Mouse (Mus musculus): Measurements from ENCODE around the gene Krt7.

Krt7 gene

DNA sequence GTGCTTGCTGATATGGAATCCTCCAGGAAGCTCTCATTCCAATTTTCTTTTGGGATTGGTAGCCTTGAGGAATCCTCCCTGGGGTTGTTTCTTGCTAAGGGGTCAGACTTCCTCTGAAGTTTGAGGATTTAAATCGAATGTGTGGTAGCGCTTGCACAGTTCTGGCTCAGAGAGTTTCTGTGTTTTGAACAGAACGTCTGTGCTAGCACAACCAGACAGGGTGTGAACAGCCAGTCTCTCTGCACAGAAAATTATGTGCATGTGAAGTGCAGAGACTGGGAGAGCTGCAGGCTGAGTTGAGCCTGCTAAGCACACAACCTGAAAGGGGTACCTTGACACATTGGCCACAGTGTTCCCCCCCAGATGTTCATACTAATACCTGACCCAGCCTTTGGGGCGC, 30.0 kb downstream of the Krt7 start:
- no peak for DNase-seq (ENCODE audit: low read depth)

DNA sequence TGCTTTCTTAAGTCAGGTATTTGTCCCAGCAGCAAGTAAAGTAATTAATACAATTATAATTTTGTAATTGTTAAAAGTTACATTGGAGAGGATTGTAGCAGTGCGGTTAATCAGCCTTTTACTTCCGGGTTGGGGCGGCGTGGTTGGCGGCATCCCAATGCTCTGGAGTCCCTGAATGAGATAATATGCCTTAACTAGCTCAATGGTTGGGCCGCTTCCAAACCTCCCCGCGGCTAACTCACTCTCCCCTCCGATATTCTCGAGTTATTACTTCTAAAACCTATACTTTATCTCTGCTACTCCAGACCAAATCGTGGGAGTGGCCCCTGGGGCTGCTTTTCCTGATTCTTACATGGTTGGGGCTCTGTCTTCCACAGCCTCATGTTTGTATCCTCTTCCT, 35.7 kb downstream of the Krt7 start:
- DNase-seq (ENCODE audit: low read depth) = no peak

DNA sequence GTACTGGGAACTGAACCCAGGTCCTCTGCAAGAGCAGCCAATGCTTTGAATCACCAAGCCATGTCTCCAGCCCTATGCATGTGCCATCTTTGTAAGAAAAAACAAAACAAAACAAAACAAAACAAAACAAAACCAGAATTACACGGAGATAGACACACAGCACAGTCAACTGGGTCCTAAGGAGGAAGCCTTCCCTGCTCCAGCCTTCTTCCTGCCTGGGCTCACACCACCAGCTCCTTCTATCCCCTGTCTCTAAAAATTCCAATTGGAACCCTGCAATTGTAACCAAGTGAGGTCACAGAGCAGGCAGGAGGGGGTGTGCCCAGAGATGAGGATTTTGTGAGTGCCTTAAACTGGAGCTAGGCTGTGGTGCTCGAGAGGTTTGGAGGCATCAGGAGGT, 36.6 kb downstream of the Krt7 start, which contains the start of gene Krt88:
Gene Krt88 (plus strand): TSS at position 301 of the 400 bp plus-strand sequence.
- no peak for DNase-seq (ENCODE audit: low read depth)

DNA sequence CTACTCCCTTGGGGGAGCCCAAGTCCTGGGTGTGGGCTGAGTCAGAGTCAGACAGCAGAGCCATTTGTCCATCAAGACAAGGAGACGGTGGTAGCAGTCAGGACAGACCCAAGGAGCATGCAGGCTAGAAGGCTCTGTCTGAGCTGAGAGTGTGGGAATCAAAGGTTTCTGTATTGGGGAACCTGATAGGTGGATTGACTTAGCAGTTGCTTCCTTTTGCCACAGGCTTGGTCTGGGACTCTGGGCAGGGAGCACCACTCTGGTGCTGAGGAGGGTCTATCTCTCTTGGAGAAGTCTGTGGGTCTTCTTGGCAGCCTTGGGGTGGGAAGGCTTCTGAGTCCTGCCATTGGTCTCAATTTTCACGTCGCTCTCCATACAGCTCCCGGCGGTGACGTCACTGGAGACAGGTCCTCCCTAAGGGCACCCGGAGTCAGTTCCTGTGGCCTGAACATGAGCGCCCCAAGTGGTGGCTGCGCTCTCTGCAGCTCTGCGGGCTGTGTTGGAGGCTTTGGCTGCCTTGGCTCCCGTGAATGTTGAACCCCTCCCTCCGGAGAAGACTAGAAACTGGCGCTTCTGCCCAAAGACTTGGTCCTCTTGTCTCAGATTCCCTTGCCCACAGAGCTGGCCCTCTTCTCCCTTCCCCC, 42.4 kb downstream of the Krt7 start:
- DNase-seq (ENCODE audit: low read depth) = peak; percentile 66

DNA sequence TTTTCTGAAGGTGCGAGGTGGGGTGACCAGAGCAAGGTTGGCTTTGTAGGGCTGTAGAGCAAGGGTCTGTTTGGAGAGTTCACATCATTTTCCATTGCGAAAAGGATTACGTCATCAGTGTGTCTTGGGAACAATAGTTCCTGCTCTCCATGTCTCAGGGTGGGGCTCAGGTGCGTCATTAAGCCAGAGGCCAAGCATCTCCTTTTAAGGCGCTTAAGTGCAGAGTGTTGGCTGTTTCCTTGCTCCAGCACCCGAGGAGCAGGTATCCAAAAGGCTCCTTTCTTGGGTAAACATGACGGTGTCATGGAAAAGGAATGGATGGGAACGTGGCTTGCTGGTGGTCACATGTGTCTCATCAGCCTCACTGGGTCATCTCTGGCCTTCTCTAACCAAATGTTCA, 43.9 kb downstream of the Krt7 start:
- no peak for DNase-seq (ENCODE audit: low read depth)

DNA sequence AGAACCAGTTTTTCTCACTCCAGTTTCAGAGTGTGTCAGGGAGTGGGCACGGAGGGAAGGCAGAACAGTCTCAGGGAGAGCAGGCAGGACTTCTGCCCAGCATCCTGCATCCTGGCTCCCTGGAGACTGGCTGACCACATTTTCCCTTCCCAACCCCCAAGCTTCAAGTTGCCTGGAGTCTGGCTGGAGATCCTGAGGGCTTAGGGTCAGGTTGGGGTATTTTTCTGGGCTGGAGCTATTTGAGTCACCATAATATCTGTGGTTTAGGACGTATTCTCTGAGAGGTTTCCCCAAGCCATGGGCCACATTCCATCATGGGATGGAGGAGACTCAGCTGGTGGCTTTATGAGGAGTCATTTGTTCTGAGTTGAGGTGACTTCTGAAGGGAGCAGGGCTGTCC, 44.4 kb downstream of the Krt7 start:
- no peak for DNase-seq (ENCODE audit: low read depth)

DNA sequence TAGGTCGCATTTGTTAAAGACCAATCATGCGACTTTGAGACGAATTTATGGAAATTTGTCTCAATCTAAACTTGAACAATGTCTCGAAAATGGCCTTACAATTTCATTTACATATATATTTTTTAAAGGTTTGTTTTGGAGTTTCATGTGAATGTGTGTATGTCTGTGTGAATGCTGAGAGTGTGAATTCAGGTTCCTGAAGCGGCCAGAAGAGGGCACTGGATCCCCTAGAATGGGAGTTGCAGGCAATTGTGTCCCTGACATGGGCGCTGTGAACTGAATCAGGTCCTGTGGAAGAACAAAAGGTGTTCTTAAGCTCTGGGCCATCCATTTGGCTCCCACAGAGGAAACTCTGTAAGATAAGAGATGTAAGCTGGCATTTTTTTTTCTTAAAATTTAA, 45.0 kb downstream of the Krt7 start:
- DNase-seq (ENCODE audit: low read depth) = no peak

DNA sequence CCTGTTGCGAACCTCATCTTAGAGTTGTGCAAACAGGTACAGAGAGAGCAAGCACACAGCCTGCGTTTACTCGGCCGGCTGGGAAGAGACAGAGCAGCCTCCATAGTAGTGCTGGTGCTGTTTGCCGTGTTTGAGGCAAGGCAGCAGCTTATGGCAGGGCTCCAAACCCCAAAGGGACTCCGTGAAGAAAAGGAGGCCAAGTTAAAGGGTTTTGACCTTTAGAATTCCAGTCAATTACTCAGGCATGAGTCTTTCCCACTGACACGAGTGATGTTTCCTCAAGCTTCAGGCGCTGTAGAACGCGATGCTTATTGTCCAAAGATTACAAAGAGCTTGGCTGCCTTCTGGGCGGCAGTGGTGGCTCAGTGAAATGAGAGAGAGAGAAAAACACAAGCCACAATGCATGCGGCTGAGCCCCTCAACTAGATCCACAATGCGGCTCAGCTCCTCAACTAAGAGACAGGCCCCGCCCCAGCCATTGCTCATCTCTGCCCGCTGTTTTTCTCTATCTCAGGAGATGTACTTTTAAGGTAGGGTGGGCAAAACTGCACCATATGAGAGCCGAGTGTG, 47.6 kb downstream of the Krt7 start:
- DNase-seq (ENCODE audit: low read depth) = no peak

DNA sequence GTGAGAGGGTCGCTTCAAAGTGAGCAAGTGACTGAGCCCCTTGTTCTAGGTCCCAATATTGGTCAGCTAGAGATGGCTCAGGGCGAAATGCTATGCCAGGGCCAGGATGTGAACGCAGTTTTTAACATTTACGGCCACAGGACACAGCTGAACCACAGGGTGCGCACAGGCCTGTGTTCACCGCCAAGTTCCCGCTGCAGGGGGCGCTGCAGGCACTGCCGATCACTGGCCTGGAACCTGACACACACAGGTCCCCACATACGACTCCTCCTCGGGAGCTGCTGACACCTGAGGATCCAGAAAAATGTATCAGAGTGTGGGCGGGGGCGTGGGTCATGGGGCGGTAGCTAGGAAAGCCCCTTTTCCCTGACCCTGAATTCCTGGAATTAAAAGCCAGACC, 48.4 kb downstream of the Krt7 start:
- DNase-seq (ENCODE audit: low read depth) = no peak

DNA sequence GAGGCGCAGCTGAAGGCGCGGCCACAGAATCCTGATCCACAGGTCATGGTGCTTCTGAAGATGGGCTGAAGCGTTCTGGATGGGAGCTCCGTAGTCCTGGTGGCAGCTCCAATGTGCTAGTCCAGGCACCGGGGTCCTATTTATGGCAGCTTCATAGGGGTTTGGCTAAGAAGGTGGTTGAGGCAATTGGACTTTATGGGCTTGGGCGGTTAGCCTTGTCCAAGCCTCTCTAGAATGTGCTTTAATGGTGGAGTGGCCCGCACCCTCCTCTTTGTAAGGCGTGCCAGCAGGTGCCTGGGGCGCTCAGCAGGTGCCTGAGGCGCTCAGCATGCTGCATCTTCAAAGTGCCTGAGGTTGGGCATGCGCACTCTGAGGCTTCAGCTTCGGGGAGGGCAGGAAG, 52.8 kb downstream of the Krt7 start, which contains the start of gene Krt81:
Gene Krt81 (minus strand): TSS at position 101 of the 400 bp plus-strand sequence.
- no peak for DNase-seq (ENCODE audit: low read depth)

DNA sequence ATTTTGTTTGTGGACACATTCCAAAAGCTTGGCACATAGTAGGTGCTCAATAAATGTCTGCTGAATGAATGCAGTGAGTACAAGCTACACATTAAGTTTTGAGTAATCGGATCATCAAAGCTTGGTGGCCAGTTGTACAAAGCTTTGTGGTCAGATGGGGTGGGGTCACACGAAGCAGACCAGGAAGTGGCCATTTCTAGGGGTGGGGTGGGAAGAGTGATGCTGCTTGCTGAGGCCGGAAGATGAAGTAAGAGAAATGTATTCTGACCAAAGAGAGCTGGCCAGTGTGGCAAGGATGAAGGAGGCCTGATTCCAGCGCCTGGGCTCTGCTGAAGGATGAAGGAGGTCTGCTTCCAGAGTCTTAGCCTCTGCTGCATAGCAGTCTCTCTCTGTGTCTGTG, 58.2 kb downstream of the Krt7 start:
- no peak for DNase-seq (ENCODE audit: low read depth)

DNA sequence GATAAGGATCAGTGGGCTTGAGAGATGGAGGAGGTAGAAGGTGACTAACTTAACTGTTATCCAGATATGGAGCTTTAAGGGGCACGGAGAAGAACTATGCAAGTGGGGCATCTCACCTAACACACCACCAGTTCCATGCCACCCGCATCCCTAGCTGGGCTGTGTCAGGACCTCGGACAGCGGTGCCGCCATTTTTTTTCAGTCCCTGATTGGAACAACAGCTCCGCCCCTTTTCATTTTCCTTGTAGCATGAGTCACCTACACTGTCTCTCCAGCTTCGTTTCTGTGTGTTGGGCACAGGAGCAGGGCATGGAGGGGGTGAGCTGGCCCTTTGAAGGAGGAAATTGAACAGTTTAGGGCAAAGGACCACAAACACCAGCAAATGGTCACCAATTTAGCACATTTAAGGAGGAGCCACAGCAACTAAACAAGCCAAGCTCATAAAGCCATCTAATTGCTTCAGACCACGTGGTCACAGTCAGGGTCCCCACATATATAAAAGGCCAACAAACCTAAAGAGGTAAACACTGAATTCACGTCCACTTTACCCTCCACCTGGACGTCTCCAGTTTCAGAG, 62.2 kb downstream of the Krt7 start, which contains the start of gene Krt86:
Gene Krt86 (plus strand): TSS at position 527 of the 577 bp plus-strand sequence.
- DNase-seq (ENCODE audit: low read depth) = peak; percentile 58

DNA sequence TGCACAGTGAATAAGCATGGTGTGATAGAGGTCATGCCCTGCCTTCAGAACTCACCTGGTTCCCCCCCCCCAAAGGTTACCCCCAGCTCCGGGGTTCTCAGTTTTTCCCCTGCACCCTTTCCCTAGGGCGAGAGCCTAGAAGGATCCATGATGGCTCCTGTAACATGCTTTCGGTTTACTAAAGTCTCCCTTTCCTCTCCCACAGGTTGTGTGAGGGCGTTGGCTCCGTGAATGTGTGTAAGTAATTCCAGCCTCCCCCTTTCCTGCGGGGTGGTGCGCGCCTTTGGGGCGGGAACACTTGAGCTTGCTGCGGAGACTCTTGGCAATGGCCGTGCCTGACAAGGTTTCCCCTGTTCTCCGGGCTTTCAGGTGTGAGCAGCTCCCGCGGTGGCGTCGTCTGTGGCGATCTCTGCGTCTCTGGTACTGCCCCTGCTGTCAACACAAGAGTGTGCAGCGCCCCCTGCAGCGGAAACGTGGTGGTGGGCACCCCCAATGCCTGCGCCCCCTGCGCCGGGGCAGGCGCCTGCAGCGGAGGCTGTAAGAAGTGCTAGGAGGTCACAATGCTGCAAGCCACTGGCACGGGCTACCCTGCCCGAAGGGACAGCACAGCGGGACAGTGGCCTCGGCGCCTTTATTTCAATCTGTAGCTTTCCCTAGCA, 68.3 kb downstream of the Krt7 start:
- DNase-seq (ENCODE audit: low read depth) = peak; percentile 38

DNA sequence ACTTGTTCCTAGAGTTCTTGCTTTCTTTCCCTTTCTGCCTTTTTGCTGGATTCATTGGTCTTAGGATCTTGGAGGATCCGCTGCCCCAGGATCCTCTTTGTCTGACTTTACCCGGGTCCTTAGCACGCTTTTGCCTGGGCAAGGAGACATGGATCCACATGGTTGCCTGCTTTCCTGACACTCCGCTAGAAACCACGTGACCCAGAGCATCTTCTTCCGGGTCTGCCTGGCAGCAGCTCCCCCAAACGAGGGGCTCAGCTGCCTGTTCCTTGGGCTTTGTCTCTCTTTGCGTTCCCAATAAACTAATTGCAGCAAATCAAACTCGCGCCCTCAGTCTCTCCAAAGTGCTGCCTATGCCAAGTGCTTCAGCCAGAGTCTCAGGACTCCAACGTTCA, 68.8 kb downstream of the Krt7 start:
- DNase-seq (ENCODE audit: low read depth) = no peak
